Mouse (Mus musculus): ENCODE results near the gene Exd2.

- TF ChIP-seq CTCF (IDR thresholded peaks at IDR 0.05) (no peak), EP300 (IDR thresholded peaks at IDR 0.05; ENCODE audit: insufficient read depth, low read depth, low read length) (no peak)
Measured at GRCm38 (mm10) chr12:80470206-80470605, 7.3 kb downstream of the Exd2 start.
